8 mouse cellular contexts compared by ENCODE assay signal in genomic region chr10:29146858-29147640, GRCm38 (mm10). TPM values are rescaled to one million over a fixed set of nuclear protein-coding genes. Genes with fewer than 3 reads are reported as not detected.
DNase-seq lines count a peak whose midpoint lies in the region; ATAC-seq and TF ChIP-seq lines count a peak whose summit lies in the region.

No protein-coding gene starts in this region.

- ATAC-seq in Patski: peak; percentile 54
- ATAC-seq in frontal cortex, adult (ENCODE audit: low TSS enrichment): peak; percentile 62
- ATAC-seq in hematopoietic stem cell, adult 5-6 weeks (replicated peaks in 1 of 2; ENCODE audit: insufficient read depth in 1 of 2, low FRiP score in 2 of 2, low TSS enrichment in 1 of 2, low read depth in 1 of 2, poor library complexity in 2 of 2, severe bottlenecking in 2 of 2): peak; percentile 90 to 96

- in situ Hi-C loops in Patski (cut with MboI; ENCODE audit: low pct_unique_long_range_greater_than_20kb): no loop called here

- CTCF ChIA-PET in Patski (lab: Charles Lee): no interaction called here

- POLR2A ChIA-PET in Patski (lab: Charles Lee): interaction anchor here (0.6 kb wide), 1 partner anchor 209 kb away, joined by 3 read pairs; no protein-coding TSS in a partner anchor

- peaks cover 45% of the 10 kb centered on the region for H3K27me3 ChIP-seq in Patski

- no peak for DNase-seq in Patski (ENCODE audit: low read depth, low spot score)
- peak; percentile 80 for DNase-seq in cerebellum, adult 8-10 months
- peak; percentile 75 to 79 for DNase-seq in layer of hippocampus, adult 8-10 months (ENCODE audit: low spot score in 2 of 2)
- DNase-seq in lung, adult 18-20 months: peak; percentile 65 to 73
- DNase-seq in ovary, postnatal 10 days (ENCODE audit: low spot score): peak; percentile 80
- DNase-seq in thymus, postnatal 4 days: peak; percentile 71

- no peak for TF ChIP-seq CTCF in Patski (IDR thresholded peaks at IDR 0.05)

RNA-seq across cellular contexts. Expression of gene Soga3, which starts 3.4 kb away (rescaled TPM):
- polyA plus RNA-seq in Patski (2021): 0.96 TPM
- not detected in 2 replicates for total RNA-seq in hematopoietic stem cell, adult 5-6 weeks (2017)
- 100 to 1,000 TPM; 147 to 163 (median 159) TPM for total RNA-seq in layer of hippocampus, adult 8-10 months (2022)

RNA-seq across cellular contexts. Expression of gene Gm49353, which starts 51.7 kb away (rescaled TPM):
- 0.13 TPM for polyA plus RNA-seq in Patski (2021)
- not detected in 2 replicates for total RNA-seq in hematopoietic stem cell, adult 5-6 weeks (2017)
- 10 to 100 TPM; 13.3 to 37.4 (median 24.0) TPM for total RNA-seq in layer of hippocampus, adult 8-10 months (2022)

Comparison
In these comparisons a context has a peak if more than half of its experiments do, and no peak if none do; other contexts are left out.
1. RNA of gene Soga3, which starts 3.4 kb away (total RNA-seq): 147 to 163 TPM in layer of hippocampus, adult 8-10 months; not detected in hematopoietic stem cell, adult 5-6 weeks; every median in the first group is over 100 times any median in the second.
2. RNA of gene Gm49353, which starts 51.7 kb away (total RNA-seq): 13.3 to 37.4 TPM in layer of hippocampus, adult 8-10 months; not detected in hematopoietic stem cell, adult 5-6 weeks; every median in the first group is over 10 times any median in the second.
3. Peak in every context shown above with its lines, with median percentiles within 50 percentile points of each other: ATAC-seq.